Mouse (Mus musculus): ENCODE measurements at regions not wholly inside any gene's neighbourhood (a gene's known extent, or its start where the extent isn't known, plus 50 kb on each side); places are given as distances from the start of the nearest gene placed in this dataset.

GRCm38 (mm10) chr13:111933526-111934240 lies 124.9 kb upstream of the Map3k1 start:
- TF ChIP-seq USF1 (IDR thresholded peaks at IDR 0.05; ENCODE audit: low read depth) (no peak), CTCF (IDR thresholded peaks at IDR 0.05; ENCODE audit: control insufficient read depth, insufficient read depth, insufficient read length) (no peak), MAX (IDR thresholded peaks at IDR 0.05) (no peak), FOSL1 (IDR thresholded peaks at IDR 0.05; ENCODE audit: insufficient read depth, low read length, poor library complexity, severe bottlenecking) (no peak), CEBPB (IDR thresholded peaks at IDR 0.05; ENCODE audit: low read depth) (no peak), MYOD1 (IDR thresholded peaks at IDR 0.05; ENCODE audit: control insufficient read depth, insufficient read length, low read depth) (no peak)
